Mouse (Mus musculus) frontal cortex, adult 2 months (tissue): ENCODE measurements at regions not wholly inside any gene's neighbourhood (a gene's known extent, or its start where the extent isn't known, plus 50 kb on each side); places are given as distances from the start of the nearest gene placed in this dataset.

Experiments
- DNase-seq, 2 experiments: peaks; one replicate each; pipeline ENCODE4 v3.0.0; 2022; ENCODE audit warnings: low spot score in 1 of 2; ENCODE audit errors: extremely low spot score in 1 of 2

- no peak for DNase-seq
Observed at GRCm38 (mm10) chr2:148264111-148264730, 130.9 kb upstream of the Sstr4 start.

GRCm38 (mm10) chr2:148279200-148279599 lies 115.9 kb upstream of the Sstr4 start:
- DNase-seq: no peak

GRCm38 (mm10) chr2:148290326-148290725 lies 104.8 kb upstream of the Sstr4 start:
- no peak for DNase-seq

- DNase-seq: no peak
Observed at GRCm38 (mm10) chr2:148292442-148292841, 102.7 kb upstream of the Sstr4 start.

GRCm38 (mm10) chr2:148292895-148293294 lies 102.2 kb upstream of the Sstr4 start:
- peak in 1 of 2 experiments; percentile 56 for DNase-seq

- no peak for DNase-seq
Observed at GRCm38 (mm10) chr2:148300879-148301278, 94.3 kb upstream of the Sstr4 start.

- no peak for DNase-seq
Observed at GRCm38 (mm10) chr2:148312255-148312654, 82.9 kb upstream of the Sstr4 start.

- no peak for DNase-seq
Observed at GRCm38 (mm10) chr2:148320896-148321295, 74.2 kb upstream of the Sstr4 start.

- DNase-seq: no peak
Observed at GRCm38 (mm10) chr2:148325362-148325761, 69.8 kb upstream of the Sstr4 start.

- peak in 1 of 2 experiments; percentile 54 for DNase-seq
Observed at GRCm38 (mm10) chr2:148325854-148326387, 69.2 kb upstream of the Sstr4 start.

GRCm38 (mm10) chr2:148326414-148326813 lies 68.7 kb upstream of the Sstr4 start:
- no peak for DNase-seq

GRCm38 (mm10) chr2:148327552-148327951 lies 67.6 kb upstream of the Sstr4 start:
- no peak for DNase-seq

- DNase-seq: no peak
Observed at GRCm38 (mm10) chr2:148330368-148330767, 64.8 kb upstream of the Sstr4 start.

GRCm38 (mm10) chr2:148334555-148334954 lies 60.6 kb upstream of the Sstr4 start:
- no peak for DNase-seq

GRCm38 (mm10) chr2:148336626-148337025 lies 58.5 kb upstream of the Sstr4 start:
- DNase-seq: no peak

- no peak for DNase-seq
Observed at GRCm38 (mm10) chr2:148338308-148338768, 56.8 kb upstream of the Sstr4 start.

- no peak for DNase-seq
Observed at GRCm38 (mm10) chr2:148338894-148339293, 56.2 kb upstream of the Sstr4 start.

GRCm38 (mm10) chr2:148344193-148344592 lies 51.0 kb upstream of the Sstr4 start:
- DNase-seq: no peak
